Mouse (Mus musculus) brain, embryonic 14.5 days (tissue): ENCODE measurements at regions not wholly inside any gene's neighbourhood (a gene's known extent, or its start where the extent isn't known, plus 50 kb on each side); places are given as distances from the start of the nearest gene placed in this dataset.
"Not testable (repeated sequence)": the region's sequence is repeated elsewhere in the genome, so short reads cannot be mapped to it uniquely, and the experiment has no call there.

Experiments
- DNase-seq: peaks from one replicate; pipeline ENCODE4 v3.0.0-alpha.2; 2011; ENCODE audit warnings: low read depth
- CTCF ChIP-seq: fragments of 200-500 bp; IDR thresholded peaks from 2 replicates; pipeline ENCODE4 v1.5.1; 2012; ENCODE audit warnings: inconsistent platforms, mild to moderate bottlenecking, moderate library complexity, borderline replicate concordance; ENCODE audit not compliant: insufficient read depth, insufficient read length; ENCODE audit errors: extremely low read depth
- POLR2A ChIP-seq: fragments of 200-500 bp; IDR thresholded peaks from 2 replicates; pipeline ENCODE4 v1.6.1; 2012; ENCODE audit warnings: mild to moderate bottlenecking, inconsistent platforms, borderline replicate concordance; ENCODE audit not compliant: poor library complexity, insufficient read depth, insufficient read length, severe bottlenecking; ENCODE audit errors: extremely low read depth

DNA sequence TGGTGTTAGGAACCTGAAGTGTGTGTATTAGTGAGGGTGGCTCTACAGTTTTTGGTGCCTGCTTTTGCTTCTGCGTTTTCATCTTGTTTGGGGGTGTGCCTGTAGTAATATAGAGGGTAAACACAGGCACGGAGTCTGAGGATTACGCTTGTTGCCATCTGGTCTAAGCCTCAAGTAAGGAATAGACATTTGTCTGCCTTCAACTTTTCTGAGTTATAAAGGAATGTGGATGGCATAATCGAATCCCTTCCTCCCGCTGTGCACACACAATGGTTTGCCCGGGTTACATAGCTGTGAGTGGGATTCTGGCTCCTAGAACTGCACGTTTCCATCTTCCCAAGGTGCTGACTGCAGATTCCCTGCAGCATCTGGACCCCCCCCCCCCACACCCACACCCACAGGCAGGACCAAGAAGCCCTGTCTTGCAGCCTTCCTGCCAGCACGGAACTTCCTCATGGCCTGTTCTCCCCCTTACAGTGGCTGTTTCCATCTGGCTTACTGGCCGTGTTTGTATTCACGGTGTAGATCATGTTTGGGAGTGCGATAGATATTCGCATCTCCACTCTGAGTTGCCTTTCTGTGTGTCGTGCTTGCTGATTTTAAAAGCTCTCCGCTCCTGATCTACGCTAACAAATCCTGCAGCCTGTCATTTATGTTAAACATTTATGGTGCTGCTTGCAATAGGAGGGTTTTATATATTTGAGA is 415.4 kb downstream of the Med10 start:
- peak; percentile 58 for DNase-seq
- TF ChIP-seq POLR2A (no peak), CTCF (no peak)

DNA sequence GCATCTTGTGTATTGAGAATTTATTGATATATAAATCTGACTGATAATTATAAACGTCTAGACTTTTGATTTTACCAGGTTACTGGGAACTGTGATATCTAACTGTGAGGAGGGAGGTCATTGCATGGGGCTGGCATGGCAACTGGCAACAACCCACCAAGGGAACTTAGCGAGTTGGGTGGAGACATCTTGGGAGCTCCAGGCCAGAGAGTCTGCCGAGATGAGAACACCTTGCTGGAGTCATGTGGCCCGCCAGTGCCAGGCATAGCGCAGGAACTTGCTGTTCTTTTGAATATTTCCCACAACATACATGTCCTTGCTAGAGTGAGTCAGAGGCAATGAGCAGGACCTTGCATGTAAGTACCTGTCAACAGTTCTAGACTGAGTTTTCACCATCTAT is 413.9 kb downstream of the Ice1 start:
- TF ChIP-seq CTCF (no peak), POLR2A (no peak)
- no peak for DNase-seq

- DNase-seq, result peak; percentile 64
- TF ChIP-seq CTCF (no peak), POLR2A (no peak)
These were observed 410.3 kb downstream of the Ice1 start for GRCm38 (mm10) chr13:70227167-70227566.

- DNase-seq, result peak; percentile 86
- TF ChIP-seq POLR2A, result no peak
- peak; percentile 96 for TF ChIP-seq CTCF
These were observed 403.3 kb downstream of the Ice1 start for GRCm38 (mm10) chr13:70233896-70234799.

- TF ChIP-seq POLR2A (no peak), CTCF (no peak)
- DNase-seq, result peak; percentile 81
These were observed 393.8 kb downstream of the Ice1 start for GRCm38 (mm10) chr13:70243598-70244157.

- TF ChIP-seq CTCF (no peak), POLR2A (no peak)
- peak; percentile 88 for DNase-seq
These were observed 377.4 kb downstream of the Ice1 start for GRCm38 (mm10) chr13:70260003-70260496.

GRCm38 (mm10) chr13:70263654-70264053 is 373.8 kb downstream of the Ice1 start:
- DNase-seq, result no peak
- TF ChIP-seq CTCF, result peak; percentile 22; the same call in 1 of the 2 replicates
- TF ChIP-seq POLR2A, result no peak

DNA sequence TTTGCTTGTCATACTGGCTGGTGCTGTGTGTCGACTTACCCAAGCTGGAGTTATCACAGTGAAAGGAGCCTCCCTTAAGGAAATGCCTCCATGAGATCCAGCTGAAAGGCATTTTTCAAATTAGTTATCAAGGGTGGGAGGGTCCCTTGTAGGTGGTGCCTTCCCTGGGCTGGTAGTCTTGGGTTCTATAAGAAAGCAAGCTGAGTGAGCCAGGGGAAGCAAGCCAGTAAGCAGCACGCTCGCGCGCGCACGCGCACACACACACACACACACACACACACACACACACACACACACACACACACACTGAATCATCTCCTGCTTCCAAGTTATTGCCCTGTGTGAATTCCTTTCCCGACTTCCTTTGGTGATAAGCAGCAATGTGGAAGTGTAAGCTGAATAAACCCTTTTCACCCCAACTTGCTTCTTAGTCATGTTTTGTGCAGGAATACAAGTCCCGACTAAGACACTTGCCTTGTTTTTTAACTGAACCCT is 360.5 kb downstream of the Ice1 start:
- DNase-seq, result not testable (repeated sequence)

- peak; percentile 58 for DNase-seq
- TF ChIP-seq POLR2A (no peak), CTCF (no peak)
These were observed 359.5 kb downstream of the Ice1 start for GRCm38 (mm10) chr13:70277667-70278591.

- DNase-seq, result no peak
- TF ChIP-seq CTCF (no peak), POLR2A (no peak)
These were observed 356.2 kb downstream of the Ice1 start for GRCm38 (mm10) chr13:70281051-70281847.

DNA sequence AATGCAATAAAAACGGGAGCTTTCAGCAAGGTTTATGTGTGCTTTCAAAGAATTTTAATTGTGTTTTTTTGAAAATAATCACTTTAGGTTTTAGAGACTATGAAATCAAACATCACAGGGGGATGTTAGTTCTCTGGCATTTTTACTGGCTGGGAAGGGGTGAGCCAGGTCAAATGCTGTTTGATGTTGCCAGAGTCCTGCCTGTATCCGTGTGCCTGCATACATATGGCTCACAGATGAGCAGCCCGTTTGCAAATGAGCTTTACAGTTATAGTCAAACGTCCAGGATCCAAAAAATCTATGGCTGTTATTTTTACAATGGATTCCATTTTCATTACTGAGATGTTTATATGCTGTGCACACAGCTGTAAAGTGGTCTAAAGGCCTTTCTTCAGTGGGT is 354.7 kb downstream of the Ice1 start:
- DNase-seq, result no peak
- TF ChIP-seq CTCF (no peak), POLR2A (no peak)
